Mouse (Mus musculus): ENCODE results near the gene Npas3. TPM values are rescaled to one million over a fixed set of nuclear protein-coding genes. Genes with fewer than 3 reads are reported as not detected.

The Npas3 gene
- total and polyA plus RNA-seq, 2 experiments from 2014 or later = 16.6 to 28.3 TPM

DNA sequence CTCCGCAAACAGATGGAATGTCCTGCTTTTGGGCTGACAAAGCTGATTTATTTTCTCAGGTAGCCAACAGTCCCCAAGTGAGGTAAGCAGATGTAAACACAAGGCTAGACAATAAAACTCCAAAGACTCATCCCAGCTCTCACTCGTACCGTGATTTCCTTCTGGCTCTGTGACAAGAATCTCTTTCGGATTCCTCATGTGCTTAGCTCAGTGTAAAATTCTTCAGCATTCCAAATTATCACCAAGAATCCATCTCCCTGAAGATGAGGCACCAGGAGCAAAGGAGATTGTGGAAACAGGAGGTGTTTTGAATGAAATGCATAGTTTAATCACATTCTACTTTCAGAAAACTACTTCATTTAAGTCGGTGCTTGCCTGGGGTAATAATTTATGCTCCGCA is 509.2 kb downstream of the Npas3 start:
- no peaks in the 10 kb centered on the region for H3K36me3 ChIP-seq (ENCODE audit: insufficient read depth)
- no peak for DNase-seq
- no peak for ATAC-seq
- TF ChIP-seq CTCF (IDR thresholded peaks at IDR 0.05; ENCODE audit: low read depth) = no peak
- H3K27ac ChIP-seq (ENCODE audit: low read depth, low read length) = no peak overlapping the region
- no peak overlapping the region for H3K4me2 ChIP-seq (ENCODE audit: low read depth)
- H3K9me3 ChIP-seq (ENCODE audit: low read length) = no peaks in the 10 kb centered on the region
- no peak overlapping the region for H3K9ac ChIP-seq
- WGBS = 69% methylated on average over 6 of the region's 6 CpGs
- H3K4me3 ChIP-seq (ENCODE audit: low read depth, low read length) = no peak overlapping the region
- no peaks in the 10 kb centered on the region; the same call in 1 of the 2 replicates for H3K27me3 ChIP-seq (ENCODE audit: insufficient read depth, low read length)
- H3K4me1 ChIP-seq (ENCODE audit: insufficient read depth) = peaks cover 9% of the 10 kb centered on the region; the same call in 1 of the 2 replicates

DNA sequence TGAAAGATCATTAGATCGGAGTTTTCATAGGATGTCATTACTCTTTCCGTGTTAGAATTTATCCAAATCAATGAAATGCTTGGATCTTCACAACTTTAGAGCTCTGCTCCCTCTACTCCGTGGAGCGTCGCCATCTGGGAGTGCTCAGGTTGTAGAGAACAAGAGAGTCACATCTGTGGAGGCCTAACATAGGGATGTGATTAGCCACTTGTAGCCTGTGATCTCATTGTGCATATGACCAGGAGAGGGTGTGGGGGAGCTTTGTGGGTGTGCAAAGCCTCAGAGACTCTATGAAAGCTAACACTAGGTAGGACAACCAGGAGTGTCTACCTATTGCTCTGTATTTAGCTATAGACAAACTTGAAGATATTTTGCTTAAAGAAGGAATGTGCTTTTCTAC is 509.9 kb downstream of the Npas3 start:
- Histone ChIP-seq H3K4me1 (ENCODE audit: insufficient read depth) (peaks cover 5% of the 10 kb centered on the region; the same call in 1 of the 2 replicates), H3K27ac (ENCODE audit: low read depth, low read length) (no peak overlapping the region), H3K4me3 (ENCODE audit: low read depth, low read length) (no peak overlapping the region), H3K4me2 (ENCODE audit: low read depth) (no peak overlapping the region), H3K36me3 (ENCODE audit: insufficient read depth) (no peaks in the 10 kb centered on the region), H3K27me3 (ENCODE audit: insufficient read depth, low read length) (no peaks in the 10 kb centered on the region; the same call in 1 of the 2 replicates), H3K9ac (no peak overlapping the region), H3K9me3 (ENCODE audit: low read length) (no peaks in the 10 kb centered on the region)
- TF ChIP-seq CTCF (IDR thresholded peaks at IDR 0.05; ENCODE audit: low read depth) = no peak
- DNase-seq (no peak), ATAC-seq (no peak)
- 83% methylated on average over 5 of the region's 5 CpGs for whole genome bisulfite sequencing

DNA sequence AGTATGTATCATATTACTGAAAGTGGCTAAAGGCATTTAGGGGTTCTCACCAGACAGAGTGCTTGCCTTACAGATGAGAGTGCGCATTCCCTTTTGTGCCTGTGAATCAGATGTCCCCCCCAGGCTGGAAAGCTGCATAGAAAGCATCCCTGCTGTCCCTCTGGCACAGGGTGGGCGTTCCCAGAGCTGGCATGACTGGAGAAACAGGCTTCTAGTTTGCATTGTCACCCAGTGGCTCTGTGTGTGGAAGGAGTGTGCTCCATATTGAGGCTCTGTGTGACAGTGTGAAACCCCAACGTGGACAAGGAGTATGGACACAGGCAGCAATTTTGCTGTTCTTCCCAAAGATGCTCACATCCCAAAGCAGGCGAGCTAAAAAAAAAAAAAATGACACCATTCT is 515.7 kb downstream of the Npas3 start:
- no peak overlapping the region for H3K9ac ChIP-seq
- DNase-seq = peak; percentile 30
- peak; percentile 48 for ATAC-seq
- H3K9me3 ChIP-seq (ENCODE audit: low read length) = no peaks in the 10 kb centered on the region
- no peaks in the 10 kb centered on the region for H3K36me3 ChIP-seq (ENCODE audit: insufficient read depth)
- no peak overlapping the region for H3K4me2 ChIP-seq (ENCODE audit: low read depth)
- TF ChIP-seq CTCF (IDR thresholded peaks at IDR 0.05; ENCODE audit: low read depth) = no peak
- no peaks in the 10 kb centered on the region for H3K27me3 ChIP-seq (ENCODE audit: insufficient read depth, low read length)
- WGBS = 43% methylated on average over 4 of the region's 4 CpGs
- no peaks in the 10 kb centered on the region for H3K4me1 ChIP-seq (ENCODE audit: insufficient read depth)
- H3K4me3 ChIP-seq (ENCODE audit: low read depth, low read length) = no peak overlapping the region
- no peak overlapping the region for H3K27ac ChIP-seq (ENCODE audit: low read depth, low read length)

DNA sequence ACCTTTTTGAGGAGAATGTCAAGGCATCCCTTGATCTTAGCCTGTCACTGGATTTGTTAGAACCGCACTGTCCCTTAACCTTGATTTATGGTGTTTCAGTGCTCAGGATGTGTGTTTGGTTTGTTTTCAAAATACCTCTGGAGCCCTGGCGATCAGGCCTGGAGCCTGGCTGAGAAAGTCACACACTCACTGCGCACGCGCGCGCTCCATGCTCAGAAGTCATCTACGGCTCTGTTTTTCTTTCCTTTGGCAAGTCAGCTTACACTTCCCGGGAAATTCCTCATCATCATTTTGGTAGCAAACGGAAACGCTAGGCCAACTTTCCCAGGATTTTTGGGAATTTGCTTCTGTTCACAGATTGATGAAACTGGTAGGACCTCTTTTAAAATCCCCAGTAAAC is 519.9 kb downstream of the Npas3 start:
- no peak for TF ChIP-seq CTCF (IDR thresholded peaks at IDR 0.05; ENCODE audit: low read depth)
- Histone ChIP-seq H3K4me1 (ENCODE audit: insufficient read depth) (no peaks in the 10 kb centered on the region), H3K4me2 (ENCODE audit: low read depth) (no peak overlapping the region), H3K27ac (ENCODE audit: low read depth, low read length) (no peak overlapping the region), H3K9ac (no peak overlapping the region), H3K9me3 (ENCODE audit: low read length) (no peaks in the 10 kb centered on the region), H3K36me3 (ENCODE audit: insufficient read depth) (no peaks in the 10 kb centered on the region), H3K4me3 (ENCODE audit: low read depth, low read length) (no peak overlapping the region), H3K27me3 (ENCODE audit: insufficient read depth, low read length) (no peaks in the 10 kb centered on the region; the same call in 1 of the 2 replicates)
- DNase-seq = no peak
- WGBS = 84% methylated on average over 11 of the region's 11 CpGs
- no peak for ATAC-seq

DNA sequence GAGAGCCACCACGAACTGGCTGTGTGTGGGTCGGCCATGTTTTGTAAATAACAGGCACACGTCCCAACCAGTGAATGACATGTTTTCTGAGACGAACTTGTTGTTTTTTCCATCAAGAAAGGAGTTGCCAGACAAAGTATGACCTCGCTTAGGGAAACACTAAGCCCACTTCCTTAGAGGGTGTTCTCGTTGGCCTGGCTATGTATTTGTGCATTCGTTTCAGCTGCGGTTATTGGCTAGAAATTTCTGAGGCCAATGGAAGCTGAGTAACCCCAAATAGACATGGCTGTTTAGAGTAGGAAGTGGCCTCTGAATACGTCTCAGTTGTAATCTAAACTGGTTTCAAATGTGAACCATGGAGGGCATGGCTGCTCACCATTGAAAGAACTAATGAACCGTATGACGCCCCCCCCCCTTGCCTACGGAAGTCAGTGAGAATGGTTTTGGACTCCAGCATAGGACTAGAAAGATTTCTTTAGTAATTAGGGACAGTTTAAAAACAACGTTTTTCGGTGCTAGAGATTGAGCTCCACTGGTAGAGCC is 523.0 kb downstream of the Npas3 start:
- no peaks in the 10 kb centered on the region for H3K36me3 ChIP-seq (ENCODE audit: insufficient read depth)
- H3K27me3 ChIP-seq (ENCODE audit: insufficient read depth, low read length) = no peaks in the 10 kb centered on the region; the same call in 1 of the 2 replicates
- ATAC-seq (no peak), DNase-seq (peak; percentile 11)
- no peaks in the 10 kb centered on the region for H3K4me1 ChIP-seq (ENCODE audit: insufficient read depth)
- WGBS = 34% methylated on average over 14 of the region's 14 CpGs
- no peak overlapping the region; the same call in 1 of the 2 replicates for H3K4me3 ChIP-seq (ENCODE audit: low read depth, low read length)
- no peak overlapping the region; the same call in 1 of the 2 replicates for H3K4me2 ChIP-seq (ENCODE audit: low read depth)
- no peaks in the 10 kb centered on the region for H3K9me3 ChIP-seq (ENCODE audit: low read length)
- no peak for TF ChIP-seq CTCF (IDR thresholded peaks at IDR 0.05; ENCODE audit: low read depth)
- no peak overlapping the region for H3K9ac ChIP-seq
- H3K27ac ChIP-seq (ENCODE audit: low read depth, low read length) = no peak overlapping the region

DNA sequence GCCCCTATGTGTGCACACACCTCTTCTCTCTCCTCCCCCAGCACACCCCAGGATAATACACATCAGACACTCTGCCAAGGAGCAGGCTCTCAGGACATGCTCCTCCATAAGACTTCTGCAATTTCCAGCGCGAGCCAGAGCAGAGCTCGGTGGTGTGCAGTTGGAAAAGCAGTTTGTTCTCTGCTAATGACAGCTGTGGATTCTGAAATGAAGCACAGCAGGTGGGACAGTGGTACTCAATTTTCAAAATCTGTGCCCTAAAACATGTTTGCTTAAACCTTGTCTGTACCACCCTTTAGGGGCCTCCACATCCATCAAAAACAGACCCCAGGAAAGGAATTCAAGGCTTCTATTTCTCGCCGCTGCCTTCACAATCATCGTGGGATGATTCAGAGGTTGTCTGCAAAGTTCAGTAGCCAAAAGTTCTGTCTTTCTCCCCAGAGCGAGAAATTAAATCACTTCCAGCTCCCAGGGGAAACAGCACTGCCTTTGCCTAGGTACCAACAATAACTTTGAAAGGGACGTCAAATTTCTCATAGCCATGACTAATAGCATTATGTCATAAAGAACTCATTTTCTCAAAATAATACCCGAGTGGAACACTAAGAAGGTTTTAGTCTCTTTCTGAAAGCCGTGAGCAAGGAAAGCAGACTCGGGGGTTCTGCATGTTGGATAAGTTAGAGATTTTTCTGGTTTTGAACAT is 533.5 kb downstream of the Npas3 start:
- H3K36me3 ChIP-seq (ENCODE audit: insufficient read depth) = no peaks in the 10 kb centered on the region
- no peaks in the 10 kb centered on the region for H3K4me1 ChIP-seq (ENCODE audit: insufficient read depth)
- no peak overlapping the region for H3K4me3 ChIP-seq (ENCODE audit: low read depth, low read length)
- no peak overlapping the region for H3K4me2 ChIP-seq (ENCODE audit: low read depth)
- H3K27me3 ChIP-seq (ENCODE audit: insufficient read depth, low read length) = no peaks in the 10 kb centered on the region
- DNase-seq = no peak
- no peak for TF ChIP-seq CTCF (IDR thresholded peaks at IDR 0.05; ENCODE audit: low read depth)
- ATAC-seq = no peak
- H3K27ac ChIP-seq (ENCODE audit: low read depth, low read length) = no peak overlapping the region
- no peaks in the 10 kb centered on the region for H3K9me3 ChIP-seq (ENCODE audit: low read length)
- no peak overlapping the region for H3K9ac ChIP-seq
- WGBS = 67% methylated on average over 11 of the region's 11 CpGs

DNA sequence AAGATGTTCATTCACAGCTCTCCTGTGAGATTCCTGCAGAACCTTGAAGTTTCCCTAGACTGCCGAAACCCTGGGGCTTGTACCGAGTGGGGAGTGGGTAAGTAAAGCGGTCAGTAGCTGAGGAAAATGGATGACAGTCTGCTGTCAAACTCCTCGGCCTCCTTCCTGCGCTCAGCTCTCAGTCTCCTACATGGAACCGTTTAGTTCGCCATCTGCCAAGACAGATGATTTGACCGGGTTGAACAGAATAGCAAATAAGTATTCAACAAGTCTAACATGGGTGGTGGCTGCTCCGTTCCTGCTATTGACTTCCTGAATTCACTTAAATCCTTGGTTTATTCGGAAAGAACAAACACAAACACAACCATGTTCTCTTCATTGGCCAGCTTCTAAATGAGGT is 541.0 kb downstream of the Npas3 start:
- 69% methylated on average over 10 of the region's 10 CpGs for WGBS
- no peak overlapping the region for H3K27ac ChIP-seq (ENCODE audit: low read depth, low read length)
- H3K4me1 ChIP-seq (ENCODE audit: insufficient read depth) = no peaks in the 10 kb centered on the region; the same call in 1 of the 2 replicates
- no peak overlapping the region for H3K9ac ChIP-seq
- H3K36me3 ChIP-seq (ENCODE audit: insufficient read depth) = no peaks in the 10 kb centered on the region
- H3K4me2 ChIP-seq (ENCODE audit: low read depth) = no peak overlapping the region
- DNase-seq = no peak
- H3K27me3 ChIP-seq (ENCODE audit: insufficient read depth, low read length) = no peaks in the 10 kb centered on the region
- H3K4me3 ChIP-seq (ENCODE audit: low read depth, low read length) = no peak overlapping the region
- TF ChIP-seq CTCF (IDR thresholded peaks at IDR 0.05; ENCODE audit: low read depth) = no peak
- no peak for ATAC-seq
- no peaks in the 10 kb centered on the region for H3K9me3 ChIP-seq (ENCODE audit: low read length)

All from forebrain, postnatal 0 days (tissue).